Mouse (Mus musculus): Measurements from ENCODE around the gene Tyk2.

Gene Tyk2

GRCm38 (mm10) chr9:21131059-21131956 is at the start of gene Tyk2:
Gene Tyk2, minus strand, starts transcription at chr9:21131243.
- peak; percentile 83 to 84 for DNase-seq

- DNase-seq, result no peak
Observed at GRCm38 (mm10) chr9:21180841-21181240, 49.8 kb upstream of the Tyk2 start.

GRCm38 (mm10) chr9:21180402-21180801 is 49.4 kb upstream of the Tyk2 start:
- no peak for DNase-seq

GRCm38 (mm10) chr9:21172364-21172763 is 41.3 kb upstream of the Tyk2 start:
- no peak for DNase-seq

GRCm38 (mm10) chr9:21169157-21169556 is 38.1 kb upstream of the Tyk2 start:
- no peak for DNase-seq

- peak; percentile 52 to 77 for DNase-seq
Observed at GRCm38 (mm10) chr9:21168161-21169123, 37.4 kb upstream of the Tyk2 start.

- DNase-seq, result no peak
Observed at GRCm38 (mm10) chr9:21167140-21168097, 36.4 kb upstream of the Tyk2 start.

GRCm38 (mm10) chr9:21166516-21166915 is 35.5 kb upstream of the Tyk2 start:
- DNase-seq, result no peak

GRCm38 (mm10) chr9:21165952-21166451 is 35.0 kb upstream of the Tyk2 start:
- peak in 1 of 2 experiments; percentile 31 for DNase-seq

- peak in 1 of 2 experiments; percentile 21 for DNase-seq
Observed at GRCm38 (mm10) chr9:21165041-21165951, 34.3 kb upstream of the Tyk2 start, which contains the start of gene Pde4a. Gene Pde4a, plus strand, starts transcription at chr9:21165714.

- DNase-seq, result no peak
Observed at GRCm38 (mm10) chr9:21164072-21164471, 33.0 kb upstream of the Tyk2 start.

GRCm38 (mm10) chr9:21163086-21164050 is 32.3 kb upstream of the Tyk2 start:
- DNase-seq, result no peak

- DNase-seq, result peak; percentile 76 to 89
Observed at GRCm38 (mm10) chr9:21161209-21161909, 30.3 kb upstream of the Tyk2 start.

GRCm38 (mm10) chr9:21154787-21155186 is 23.7 kb upstream of the Tyk2 start:
- DNase-seq, result no peak

- DNase-seq, result no peak
Observed at GRCm38 (mm10) chr9:21153833-21154232, 22.8 kb upstream of the Tyk2 start.

GRCm38 (mm10) chr9:21153331-21153730 is 22.3 kb upstream of the Tyk2 start:
- no peak for DNase-seq

- no peak for DNase-seq
Observed at GRCm38 (mm10) chr9:21152715-21153114, 21.7 kb upstream of the Tyk2 start.

- DNase-seq, result peak; percentile 83 to 91
Observed at GRCm38 (mm10) chr9:21149654-21150419, 18.8 kb upstream of the Tyk2 start, which contains the start of gene Cdc37. Gene Cdc37, minus strand, starts transcription at chr9:21149982.
